Mouse (Mus musculus) mouse trophoblast stem cell (cell line): ENCODE results near the gene Slc28a1.

ENCODE experiments used
- in situ Hi-C, 2 experiments: fragments of 300-500 bp; cut with MseI, MboI; formaldehyde crosslinking; loops; 2 replicates in 1 of 2; 3 replicates in 1 of 2; pipeline ENCODE4 v1.15.1; 2025

The Slc28a1 gene

GRCm38 (mm10) chr7:81212261-81212681 is 97.7 kb downstream of the Slc28a1 start:
- in situ Hi-C loops, result no loop called here

- in situ Hi-C loops, result no loop called here
Observed at GRCm38 (mm10) chr7:81212697-81213346, 98.2 kb downstream of the Slc28a1 start.

GRCm38 (mm10) chr7:81213347-81214152 is 99.0 kb downstream of the Slc28a1 start, which contains the start of gene Pde8a:
Pde8a (plus strand) TSS chr7:81213596.
- in situ Hi-C loops, result no loop called here

GRCm38 (mm10) chr7:81214153-81214907 is 99.7 kb downstream of the Slc28a1 start:
- in situ Hi-C loops, result no loop called here

GRCm38 (mm10) chr7:81215950-81216349 is 101.4 kb downstream of the Slc28a1 start:
- in situ Hi-C loops, result no loop called here

- in situ Hi-C loops, result no loop called here
Observed at GRCm38 (mm10) chr7:81219321-81219720, 104.7 kb downstream of the Slc28a1 start.
